Mouse (Mus musculus) heart, embryonic 16.5 days (tissue): Measurements from ENCODE around the gene Tspan9. TPM values are rescaled to one million over a fixed set of nuclear protein-coding genes. Genes with fewer than 3 reads are reported as not detected.

Experiments
- ATAC-seq: fragments of 200-750 bp; cut with Nextera tagmentation; replicated peaks from 2 replicates; pipeline ENCODE4 v1.8.0; 2017; ENCODE audit warnings: moderate number of reproducible peaks; ENCODE audit not compliant: insufficient read depth, low FRiP score; ENCODE audit errors: extremely low read depth
- H3K27ac ChIP-seq: fragments of 300-500 bp; sonication (generic); 2 replicates; pipeline ENCODE4 v1.5.1; 2014; ENCODE audit warnings: mild to moderate bottlenecking, low read length, control low read depth, moderate library complexity
- H3K27me3 ChIP-seq: fragments of 300-500 bp; sonication (generic); 2 replicates; pipeline ENCODE4 v1.6.1; 2014; ENCODE audit warnings: low read length, mixed read lengths; ENCODE audit not compliant: control insufficient read depth, insufficient read depth
- H3K36me3 ChIP-seq: fragments of 300-500 bp; sonication (generic); 2 replicates; pipeline ENCODE4 v1.6.1; 2014; ENCODE audit not compliant: control insufficient read depth, insufficient read depth
- H3K4me1 ChIP-seq: fragments of 300-500 bp; sonication (generic); 2 replicates; pipeline ENCODE4 v1.6.1; 2014; ENCODE audit warnings: low read length, mixed read lengths; ENCODE audit not compliant: control insufficient read depth, insufficient read depth
- H3K4me2 ChIP-seq: fragments of 300-500 bp; sonication (generic); 2 replicates; pipeline ENCODE4 v1.6.1; 2014; ENCODE audit warnings: low read depth, mild to moderate bottlenecking, control low read depth, low read length
- H3K4me3 ChIP-seq: fragments of 300-500 bp; sonication (generic); 2 replicates; pipeline ENCODE4 v1.5.1; 2014; ENCODE audit warnings: mild to moderate bottlenecking, control low read depth, low read length
- H3K9ac ChIP-seq: fragments of 300-500 bp; sonication (generic); 2 replicates; pipeline ENCODE4 v1.6.1; 2014; ENCODE audit warnings: low read length, control low read depth
- H3K9me3 ChIP-seq: fragments of 300-500 bp; sonication (generic); replicated peaks from 2 replicates; pipeline ENCODE4 v1.6.1; 2016; ENCODE audit warnings: low read length; ENCODE audit not compliant: control insufficient read depth
- WGBS: fragments of 180-500 bp; shearing (Covaris S2); extraction: QIAGEN DNeasy Blood & Tissue Kit; methylation state at CpG from one replicate; pipeline ENCODE4 v1.1.7; 2014; 5-methylcytosine and 5-hydroxymethylcytosine counted together
- polyA plus RNA-seq: library from polyadenylated mRNA; unstranded; fragments of >200 nt; fragmentation: Nextera tagmentation; extraction: Ambion mirVana; gene quantifications from 2 replicates; pipeline ENCODE4 v1.2.1, GENCODE M21; 2015

Gene Tspan9
- polyA plus RNA-seq, 1 experiment from 2014 or later, result 138 TPM

GRCm38 (mm10) chr6:128011781-128012180, 131.6 kb downstream of the Tspan9 start:
- Histone ChIP-seq H3K4me3 (no peak overlapping the region), H3K36me3 (no peaks in the 10 kb centered on the region), H3K4me1 (peaks cover 59% of the 10 kb centered on the region), H3K27me3 (no peaks in the 10 kb centered on the region), H3K27ac (0 out of 2 replicates have a peak overlapping the region, but pooled peaks have one; percentile 30), H3K9me3 (no peaks in the 10 kb centered on the region), H3K4me2 (no peak overlapping the region), H3K9ac (no peak overlapping the region)
- WGBS, result 59% methylated on average over 17 of the region's 17 CpGs
- no peak for ATAC-seq

GRCm38 (mm10) chr6:128011071-128011477, 132.3 kb downstream of the Tspan9 start:
- H3K9ac ChIP-seq, result peak overlapping the region; percentile 48; the same call in 1 of the 2 replicates
- ATAC-seq, result peak; percentile 26; the same call in 1 of the 2 replicates
- peaks cover 62% of the 10 kb centered on the region for H3K4me1 ChIP-seq
- no peaks in the 10 kb centered on the region for H3K9me3 ChIP-seq
- no peak overlapping the region for H3K4me2 ChIP-seq
- 67% methylated on average over 13 of the region's 13 CpGs for WGBS
- H3K4me3 ChIP-seq, result no peak overlapping the region
- peak overlapping the region; percentile 44; the same call in 1 of the 2 replicates for H3K27ac ChIP-seq
- no peaks in the 10 kb centered on the region for H3K36me3 ChIP-seq
- H3K27me3 ChIP-seq, result no peaks in the 10 kb centered on the region

- 70% methylated on average over 11 of the region's 11 CpGs for WGBS
- ATAC-seq, result no peak
- Histone ChIP-seq H3K27ac (peak overlapping the region; percentile 44), H3K27me3 (no peaks in the 10 kb centered on the region), H3K9ac (peak overlapping the region; percentile 48; the same call in 1 of the 2 replicates), H3K36me3 (no peaks in the 10 kb centered on the region), H3K4me2 (no peak overlapping the region), H3K4me1 (peaks cover 60% of the 10 kb centered on the region), H3K9me3 (no peaks in the 10 kb centered on the region), H3K4me3 (no peak overlapping the region)
Observed at GRCm38 (mm10) chr6:128010135-128010971, 133.0 kb downstream of the Tspan9 start.

GRCm38 (mm10) chr6:128007982-128008562, 135.3 kb downstream of the Tspan9 start:
- no peaks in the 10 kb centered on the region for H3K27me3 ChIP-seq
- no peak overlapping the region for H3K4me2 ChIP-seq
- ATAC-seq, result no peak
- H3K9ac ChIP-seq, result no peak overlapping the region
- no peaks in the 10 kb centered on the region for H3K36me3 ChIP-seq
- H3K4me3 ChIP-seq, result no peak overlapping the region
- WGBS, result 59% methylated on average over 5 of the region's 5 CpGs
- no peaks in the 10 kb centered on the region for H3K9me3 ChIP-seq
- H3K27ac ChIP-seq, result peak overlapping the region; percentile 15
- peaks cover 81% of the 10 kb centered on the region for H3K4me1 ChIP-seq

GRCm38 (mm10) chr6:128007241-128007701, 136.1 kb downstream of the Tspan9 start:
- Histone ChIP-seq H3K27ac (peak overlapping the region; percentile 15), H3K4me1 (peaks cover 79% of the 10 kb centered on the region), H3K9ac (no peak overlapping the region), H3K9me3 (no peaks in the 10 kb centered on the region), H3K36me3 (no peaks in the 10 kb centered on the region), H3K4me3 (no peak overlapping the region), H3K4me2 (no peak overlapping the region), H3K27me3 (no peaks in the 10 kb centered on the region)
- 62% methylated on average over 12 of the region's 12 CpGs for WGBS
- no peak for ATAC-seq

- ATAC-seq, result 0 out of 2 replicates have a peak, but pooled peaks have one; percentile 8
- H3K4me1 ChIP-seq, result peaks cover 73% of the 10 kb centered on the region
Observed at GRCm38 (mm10) chr6:128006156-128006555, 137.2 kb downstream of the Tspan9 start.

GRCm38 (mm10) chr6:128004544-128004943, 138.8 kb downstream of the Tspan9 start:
- H3K4me2 ChIP-seq, result no peak overlapping the region
- 64% methylated on average over 16 of the region's 16 CpGs for WGBS
- no peaks in the 10 kb centered on the region for H3K27me3 ChIP-seq
- no peak for ATAC-seq
- H3K36me3 ChIP-seq, result no peaks in the 10 kb centered on the region
- H3K4me1 ChIP-seq, result peaks cover 65% of the 10 kb centered on the region
- peak overlapping the region; percentile 28 for H3K9ac ChIP-seq
- H3K27ac ChIP-seq, result peak overlapping the region; percentile 60
- H3K9me3 ChIP-seq, result no peaks in the 10 kb centered on the region
- H3K4me3 ChIP-seq, result no peak overlapping the region

More at GRCm38 (mm10) chr6:128006156-128006555, 137.2 kb downstream of the Tspan9 start:
- WGBS, result 24% methylated on average over 8 of the region's 8 CpGs
- no peaks in the 10 kb centered on the region for H3K36me3 ChIP-seq
- no peak overlapping the region for H3K4me3 ChIP-seq
- no peak overlapping the region for H3K27ac ChIP-seq
- H3K9ac ChIP-seq, result no peak overlapping the region
- H3K9me3 ChIP-seq, result no peaks in the 10 kb centered on the region
- no peaks in the 10 kb centered on the region for H3K27me3 ChIP-seq
- H3K4me2 ChIP-seq, result no peak overlapping the region

GRCm38 (mm10) chr6:128003542-128003941, 139.9 kb downstream of the Tspan9 start:
- peak overlapping the region; percentile 60 for H3K27ac ChIP-seq
- peaks cover 59% of the 10 kb centered on the region for H3K4me1 ChIP-seq
- no peak overlapping the region for H3K4me2 ChIP-seq
- H3K36me3 ChIP-seq, result no peaks in the 10 kb centered on the region
- WGBS, result 39% methylated on average over 5 of the region's 5 CpGs
- H3K9me3 ChIP-seq, result no peaks in the 10 kb centered on the region
- no peak for ATAC-seq
- no peaks in the 10 kb centered on the region for H3K27me3 ChIP-seq
- H3K4me3 ChIP-seq, result no peak overlapping the region
- peak overlapping the region; percentile 28 for H3K9ac ChIP-seq

- no peak overlapping the region for H3K4me3 ChIP-seq
- ATAC-seq, result no peak
- WGBS, result 70% methylated on average over 4 of the region's 4 CpGs
- 0 out of 2 replicates have a peak, but pooled peaks cover 4% of the 10 kb centered on the region for H3K36me3 ChIP-seq
- no peaks in the 10 kb centered on the region for H3K27me3 ChIP-seq
- peaks cover 50% of the 10 kb centered on the region for H3K4me1 ChIP-seq
- H3K27ac ChIP-seq, result no peak overlapping the region
- 0 out of 2 replicates have a peak overlapping the region, but pooled peaks have one; percentile 24 for H3K9ac ChIP-seq
- no peak overlapping the region for H3K4me2 ChIP-seq
- no peaks in the 10 kb centered on the region for H3K9me3 ChIP-seq
Observed at GRCm38 (mm10) chr6:128002667-128003066, 140.7 kb downstream of the Tspan9 start.
